Mouse (Mus musculus): Measurements from ENCODE around the gene Slc6a21. TPM values are rescaled to one million over a fixed set of nuclear protein-coding genes. Genes with fewer than 3 reads are reported as not detected.
A peak's percentile ranks its signal among the peaks of the same experiment; 100 is the strongest.

Gene Slc6a21
- total and polyA plus RNA-seq, 3 experiments: not detected

GRCm38 (mm10) chr7:45304869-45305268 is 27.6 kb downstream of the Slc6a21 start:
- TF ChIP-seq HCFC1 (IDR thresholded peaks at IDR 0.05; ENCODE audit: low read depth, low read length) (no peak), IRF4 (IDR thresholded peaks at IDR 0.05; ENCODE audit: low read depth, low read length) (no peak), UBTF (IDR thresholded peaks at IDR 0.05; ENCODE audit: low read depth, low read length) (no peak), ETS1 (conservative IDR thresholded peaks at IDR 0.05; ENCODE audit: low read depth, low read length) (no peak), POLR2AphosphoS2 (IDR thresholded peaks at IDR 0.05; ENCODE audit: low read depth, low read length) (no peak), PAX5 (IDR thresholded peaks at IDR 0.05; ENCODE audit: low read length) (no peak), MEF2A (IDR thresholded peaks at IDR 0.05; ENCODE audit: borderline replicate concordance, low read depth, low read length) (no peak), MAX (IDR thresholded peaks at IDR 0.05; ENCODE audit: low read length) (no peak)
- H3K4me1 ChIP-seq (ENCODE audit: control insufficient read depth in 1 of 2, insufficient read depth in 2 of 2): peaks cover 5 to 19% of the 10 kb centered on the region in 2 experiments
- H3K4me3 ChIP-seq (replicated peaks in 1 of 3; ENCODE audit: low read depth in 2 of 3, low read length in 2 of 3, poor library complexity in 1 of 3): no peak overlapping the region
- no peak overlapping the region for H3K9ac ChIP-seq (ENCODE audit: insufficient read depth, low read depth)
- H3K27me3 ChIP-seq (replicated peaks): no peaks in the 10 kb centered on the region
- dilution Hi-C loops (cut with MboI; ENCODE audit: extremely low pct_ligation_motif_present, extremely low pct_unique_long_range_greater_than_20kb, low sequenced_read_pairs): no loop called here
- in situ Hi-C loops (cut with MboI; ENCODE audit: low pct_ligation_motif_present, low pct_unique_long_range_greater_than_20kb, low sequenced_read_pairs): loop anchor here (5.0 to 10.0 kb wide), 3 partner anchors 42 to 140 kb away; partner anchors contain the start of genes Slc17a7 and Snrnp70
- H3K4me2 ChIP-seq (ENCODE audit: insufficient read depth, low read depth, poor library complexity, severe bottlenecking): no peak overlapping the region
- DNase-seq (ENCODE audit: extremely low read depth): no peak
- no peak overlapping the region for H3K27ac ChIP-seq (ENCODE audit: insufficient read depth, low read depth)
- no peaks in the 10 kb centered on the region for H3K79me2 ChIP-seq (replicated peaks; ENCODE audit: control insufficient read depth, extremely low read depth, insufficient read depth, poor library complexity, severe bottlenecking)
- H3K9me3 ChIP-seq (replicated peaks; ENCODE audit: low read length): no peaks in the 10 kb centered on the region
- peaks cover 7 to 27% of the 10 kb centered on the region in 2 experiments for H3K36me3 ChIP-seq (replicated peaks in 1 of 2; ENCODE audit: control insufficient read depth in 1 of 2, insufficient read depth in 1 of 2, low read length in 1 of 2)

- Histone ChIP-seq H3K36me3 (replicated peaks in 1 of 2; ENCODE audit: control insufficient read depth in 1 of 2, insufficient read depth in 1 of 2, low read length in 1 of 2) (peaks cover 7 to 29% of the 10 kb centered on the region in 2 experiments), H3K79me2 (replicated peaks; ENCODE audit: control insufficient read depth, extremely low read depth, insufficient read depth, poor library complexity, severe bottlenecking) (no peaks in the 10 kb centered on the region), H3K4me1 (ENCODE audit: control insufficient read depth in 1 of 2, insufficient read depth in 2 of 2) (peaks cover 5 to 16% of the 10 kb centered on the region in 2 experiments), H3K27me3 (replicated peaks) (peaks cover 1% of the 10 kb centered on the region), H3K4me2 (ENCODE audit: insufficient read depth, low read depth, poor library complexity, severe bottlenecking) (no peak overlapping the region), H3K9me3 (replicated peaks; ENCODE audit: low read length) (no peaks in the 10 kb centered on the region), H3K27ac (ENCODE audit: insufficient read depth, low read depth) (no peak overlapping the region), H3K9ac (ENCODE audit: insufficient read depth, low read depth) (no peak overlapping the region), H3K4me3 (replicated peaks in 1 of 3; ENCODE audit: low read depth in 2 of 3, low read length in 2 of 3, poor library complexity in 1 of 3) (no peak overlapping the region)
- DNase-seq (ENCODE audit: extremely low read depth): peak; percentile 53
- in situ Hi-C loops (cut with MboI; ENCODE audit: low pct_ligation_motif_present, low pct_unique_long_range_greater_than_20kb, low sequenced_read_pairs): loop anchor here (5.0 to 10.0 kb wide), 3 partner anchors 42 to 140 kb away; partner anchors contain the start of genes Slc17a7 and Snrnp70
- dilution Hi-C loops (cut with MboI; ENCODE audit: extremely low pct_ligation_motif_present, extremely low pct_unique_long_range_greater_than_20kb, low sequenced_read_pairs): no loop called here
- peak; percentile 71 for TF ChIP-seq RAD21 (IDR thresholded peaks at IDR 0.05; ENCODE audit: low read depth, low read length)
- no peak for TF ChIP-seq EP300 (IDR thresholded peaks at IDR 0.05; ENCODE audit: low read length)
- no peak for TF ChIP-seq ELF1 (IDR thresholded peaks at IDR 0.05; ENCODE audit: low read depth, low read length)
- no peak for TF ChIP-seq MYC (IDR thresholded peaks at IDR 0.05; ENCODE audit: low read depth, low read length)
- TF ChIP-seq SMC3 (IDR thresholded peaks at IDR 0.05; ENCODE audit: low read depth, low read length): peak; percentile 60
- peak; percentile 26; the same call in 1 of the 2 replicates for TF ChIP-seq NRF1 (IDR thresholded peaks at IDR 0.05; ENCODE audit: low read depth, low read length)
- peak; percentile 50 to 79 for TF ChIP-seq CTCF (conservative IDR thresholded peaks at IDR 0.05 in 1 of 2, IDR thresholded peaks at IDR 0.05 in 1 of 2; ENCODE audit: low read depth in 2 of 2, low read length in 2 of 2)
Measured at GRCm38 (mm10) chr7:45305275-45305674, 28.0 kb downstream of the Slc6a21 start.
